Mouse (Mus musculus): ENCODE results near the gene Vti1a.
A peak's percentile ranks its signal among the peaks of the same experiment; 100 is the strongest.

Gene Vti1a

GRCm38 (mm10) chr19:55621011-55621625 lies 305.0 kb downstream of the Vti1a start:
- no peak for DNase-seq (ENCODE audit: low spot score in 2 of 2)

- DNase-seq (ENCODE audit: low spot score in 2 of 2), result no peak
Measured at GRCm38 (mm10) chr19:55622821-55623220, 306.7 kb downstream of the Vti1a start.

GRCm38 (mm10) chr19:55623605-55624004 lies 307.5 kb downstream of the Vti1a start:
- no peak for DNase-seq (ENCODE audit: low spot score in 2 of 2)

- DNase-seq (ENCODE audit: low spot score in 2 of 2), result no peak
Measured at GRCm38 (mm10) chr19:55626483-55626882, 310.4 kb downstream of the Vti1a start.

- DNase-seq (ENCODE audit: low spot score in 2 of 2), result no peak
Measured at GRCm38 (mm10) chr19:55626952-55627351, 310.9 kb downstream of the Vti1a start.

GRCm38 (mm10) chr19:55635488-55635887 lies 319.4 kb downstream of the Vti1a start:
- DNase-seq (ENCODE audit: low spot score in 2 of 2), result no peak

- DNase-seq (ENCODE audit: low spot score in 2 of 2), result no peak
Measured at GRCm38 (mm10) chr19:55640251-55640650, 324.2 kb downstream of the Vti1a start.

GRCm38 (mm10) chr19:55641891-55642290 lies 325.8 kb downstream of the Vti1a start:
- no peak for DNase-seq (ENCODE audit: low spot score in 2 of 2)

GRCm38 (mm10) chr19:55642361-55642760 lies 326.3 kb downstream of the Vti1a start:
- DNase-seq (ENCODE audit: low spot score in 2 of 2), result no peak

GRCm38 (mm10) chr19:55643288-55643901 lies 327.3 kb downstream of the Vti1a start:
- DNase-seq (ENCODE audit: low spot score in 2 of 2), result peak; percentile 82 to 83

- DNase-seq (ENCODE audit: low spot score in 2 of 2), result peak in 1 of 2 experiments; percentile 7
Measured at GRCm38 (mm10) chr19:55643931-55644330, 327.8 kb downstream of the Vti1a start.

GRCm38 (mm10) chr19:55649363-55649762 lies 333.3 kb downstream of the Vti1a start:
- DNase-seq (ENCODE audit: low spot score in 2 of 2), result peak; percentile 33 to 69

- DNase-seq (ENCODE audit: low spot score in 2 of 2), result no peak
Measured at GRCm38 (mm10) chr19:55651017-55651416, 334.9 kb downstream of the Vti1a start.

- no peak for DNase-seq (ENCODE audit: low spot score in 2 of 2)
Measured at GRCm38 (mm10) chr19:55652693-55653265, 336.7 kb downstream of the Vti1a start.

- DNase-seq (ENCODE audit: low spot score in 2 of 2), result peak; percentile 41 to 67
Measured at GRCm38 (mm10) chr19:55660165-55660564, 344.1 kb downstream of the Vti1a start.

GRCm38 (mm10) chr19:55662521-55663223 lies 346.6 kb downstream of the Vti1a start:
- no peak for DNase-seq (ENCODE audit: low spot score in 2 of 2)

GRCm38 (mm10) chr19:55667787-55668186 lies 351.7 kb downstream of the Vti1a start:
- no peak for DNase-seq (ENCODE audit: low spot score in 2 of 2)

GRCm38 (mm10) chr19:55668896-55669295 lies 352.8 kb downstream of the Vti1a start:
- no peak for DNase-seq (ENCODE audit: low spot score in 2 of 2)
